ENCODE assay signal across 22 mouse cellular contexts in the genomic region with DNA sequence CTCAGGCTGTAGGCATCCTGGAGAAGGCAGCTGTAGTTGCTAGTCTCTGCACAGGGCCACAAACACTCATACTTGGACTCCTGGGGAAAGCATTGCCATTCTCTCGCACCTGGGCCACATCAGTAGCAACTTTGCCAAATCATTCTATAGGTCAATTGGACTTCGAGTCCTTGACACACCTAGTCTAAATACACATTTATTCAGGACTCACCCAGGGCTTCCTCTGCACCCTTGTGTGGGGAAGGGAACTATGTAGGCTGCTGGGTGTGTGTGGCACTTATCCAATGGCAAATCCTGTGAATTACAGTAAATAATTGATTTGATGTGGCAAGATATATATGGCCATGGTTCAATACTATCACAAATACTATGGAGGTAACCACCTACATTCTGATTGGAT. TPM values are rescaled to one million over a fixed set of nuclear protein-coding genes. Genes with fewer than 3 reads are reported as not detected.
A peak's percentile ranks its signal among the peaks of the same experiment; 100 is the strongest.
DNase-seq lines count a peak whose midpoint lies in the region; ATAC-seq and TF ChIP-seq lines count a peak whose summit lies in the region.
"Had no signal": no experiment of that assay in that cellular context is flagged by ENCODE, and none has a peak within 500 bp of the region (broad histone marks: within the 10 kb centered on the region; RNA-seq: fewer than 3 reads in every experiment).

No protein-coding gene starts in this region.

- no peaks in the 10 kb centered on the region for H3K9me3 ChIP-seq in intestine, postnatal 0 days (ENCODE audit: control insufficient read depth)
- H3K9me3 ChIP-seq in intestine, embryonic 16.5 days (ENCODE audit: control insufficient read depth, low read length), result no peaks in the 10 kb centered on the region
- H3K9me3 ChIP-seq in midbrain, embryonic 11.5 days (ENCODE audit: control insufficient read depth, low read length), result no peaks in the 10 kb centered on the region
- no peaks in the 10 kb centered on the region for H3K9me3 ChIP-seq in midbrain, embryonic 15.5 days
- H3K9me3 ChIP-seq in stomach, postnatal 0 days (ENCODE audit: control insufficient read depth, low read length), result no peaks in the 10 kb centered on the region
- H3K9me3 ChIP-seq: G1E had no signal

- no peaks in the 10 kb centered on the region for H3K4me1 ChIP-seq in intestine, postnatal 0 days (replicated peaks; ENCODE audit: control insufficient read depth, insufficient read depth, low read length)
- H3K4me1 ChIP-seq in intestine, embryonic 16.5 days (ENCODE audit: control insufficient read depth, insufficient read depth, low read length), result no peaks in the 10 kb centered on the region
- no peaks in the 10 kb centered on the region for H3K4me1 ChIP-seq in midbrain, embryonic 11.5 days (ENCODE audit: control insufficient read depth, insufficient read depth, low read length)
- H3K4me1 ChIP-seq in midbrain, embryonic 15.5 days, result no peaks in the 10 kb centered on the region
- no peaks in the 10 kb centered on the region for H3K4me1 ChIP-seq in stomach, postnatal 0 days (replicated peaks; ENCODE audit: control insufficient read depth, insufficient read depth)

- H3K4me2 ChIP-seq in intestine, postnatal 0 days (replicated peaks; ENCODE audit: low read depth), result no peak overlapping the region
- H3K4me2 ChIP-seq in intestine, embryonic 16.5 days (ENCODE audit: low read depth, low read length), result no peak overlapping the region
- no peak overlapping the region for H3K4me2 ChIP-seq in midbrain, embryonic 11.5 days
- no peak overlapping the region for H3K4me2 ChIP-seq in midbrain, embryonic 15.5 days
- H3K4me2 ChIP-seq in stomach, postnatal 0 days (replicated peaks; ENCODE audit: low read depth), result no peak overlapping the region

- no peak for TF ChIP-seq CTCF in intestine, postnatal 0 days (IDR thresholded peaks at IDR 0.05; ENCODE audit: low read depth)
- TF ChIP-seq CTCF in stomach, postnatal 0 days (IDR thresholded peaks at IDR 0.05; ENCODE audit: low read depth), result no peak

- 0 out of 2 replicates have a peak, but pooled peaks have one; percentile 22 for ATAC-seq in intestine, postnatal 0 days
- ATAC-seq in intestine, embryonic 16.5 days, result no peak
- ATAC-seq in midbrain, embryonic 11.5 days (ENCODE audit: low FRiP score), result no peak
- no peak for ATAC-seq in midbrain, embryonic 15.5 days (replicated peaks)
- peak; percentile 81 for ATAC-seq in stomach, postnatal 0 days (ENCODE audit: low FRiP score, low TSS enrichment)
- ATAC-seq: activated CD4-positive, CD25-positive, alpha-beta regulatory T cell, adult 4 months; CD4-positive, CD25-positive, alpha-beta regulatory T cell, adult 4 months; Patski had no signal

- H3K9ac ChIP-seq in intestine, postnatal 0 days (ENCODE audit: low read depth, low read length), result no peak overlapping the region
- no peak overlapping the region for H3K9ac ChIP-seq in intestine, embryonic 16.5 days (ENCODE audit: low read depth, low read length)
- H3K9ac ChIP-seq in midbrain, embryonic 11.5 days (ENCODE audit: low read length), result no peak overlapping the region
- H3K9ac ChIP-seq in midbrain, embryonic 15.5 days, result no peak overlapping the region
- no peak overlapping the region for H3K9ac ChIP-seq in stomach, postnatal 0 days (ENCODE audit: low read length)

- H3K27me3 ChIP-seq in intestine, postnatal 0 days (replicated peaks; ENCODE audit: control insufficient read depth, insufficient read depth, low read length), result no peaks in the 10 kb centered on the region
- H3K27me3 ChIP-seq in intestine, embryonic 16.5 days (replicated peaks; ENCODE audit: control insufficient read depth, insufficient read depth, low read length), result no peaks in the 10 kb centered on the region
- H3K27me3 ChIP-seq in midbrain, embryonic 11.5 days (ENCODE audit: control insufficient read depth, insufficient read depth, low read length), result no peaks in the 10 kb centered on the region
- H3K27me3 ChIP-seq in midbrain, embryonic 15.5 days (replicated peaks), result no peaks in the 10 kb centered on the region
- no peaks in the 10 kb centered on the region for H3K27me3 ChIP-seq in stomach, postnatal 0 days (ENCODE audit: control insufficient read depth, insufficient read depth, low read length)
- H3K27me3 ChIP-seq: CH12.LX, Patski had no signal

- intact Hi-C loops in left cerebral cortex, postnatal 4 days (cut with DNase I), result no loop called here
- intact Hi-C loops in left cerebral cortex, postnatal 25 days (cut with DNase I), result no loop called here

- no peaks in the 10 kb centered on the region for H3K36me3 ChIP-seq in intestine, postnatal 0 days (ENCODE audit: control insufficient read depth, insufficient read depth)
- no peaks in the 10 kb centered on the region for H3K36me3 ChIP-seq in intestine, embryonic 16.5 days (ENCODE audit: control insufficient read depth, insufficient read depth, low read length)
- no peaks in the 10 kb centered on the region for H3K36me3 ChIP-seq in midbrain, embryonic 11.5 days (ENCODE audit: control insufficient read depth, insufficient read depth, low read length)
- H3K36me3 ChIP-seq in midbrain, embryonic 15.5 days (replicated peaks), result no peaks in the 10 kb centered on the region
- no peaks in the 10 kb centered on the region for H3K36me3 ChIP-seq in stomach, postnatal 0 days (ENCODE audit: control insufficient read depth, insufficient read depth, low read length)
- H3K36me3 ChIP-seq: G1E had no signal

- 63% methylated on average over 2 of the region's 2 CpGs for WGBS in intestine, postnatal 0 days
- 81% methylated on average over 2 of the region's 2 CpGs for WGBS in intestine, embryonic 16.5 days
- whole genome bisulfite sequencing in midbrain, embryonic 11.5 days, result 91% methylated on average over 2 of the region's 2 CpGs
- 85% methylated on average over 2 of the region's 2 CpGs for WGBS in midbrain, embryonic 15.5 days
- WGBS in large intestine, adult 2 months, result 41% methylated on average over 2 of the region's 2 CpGs
- WGBS in stomach, postnatal 0 days, result 60% methylated on average over 2 of the region's 2 CpGs

- H3K4me3 ChIP-seq in intestine, postnatal 0 days (ENCODE audit: low read depth, low read length), result no peak overlapping the region
- H3K4me3 ChIP-seq in intestine, embryonic 16.5 days (ENCODE audit: low read length), result no peak overlapping the region
- H3K4me3 ChIP-seq in midbrain, embryonic 11.5 days (ENCODE audit: low read depth, low read length), result no peak overlapping the region
- H3K4me3 ChIP-seq in midbrain, embryonic 15.5 days, result no peak overlapping the region
- H3K4me3 ChIP-seq in stomach, postnatal 0 days (ENCODE audit: low read depth, low read length), result no peak overlapping the region

- TF ChIP-seq EP300 in stomach, postnatal 0 days (optimal IDR thresholded peaks at IDR 0.05), result no peak

- DNase-seq in midbrain, embryonic 11.5 days (ENCODE audit: low spot score, missing footprints), result peak; percentile 26
- DNase-seq in large intestine, adult 2 months (ENCODE audit: low read depth, low spot score), result peak; percentile 85
- peak; percentile 40 for DNase-seq in stomach, postnatal 0 days (ENCODE audit: low spot score)
- no peak for DNase-seq in left cerebral cortex, postnatal 4 days
- no peak for DNase-seq in left cerebral cortex, postnatal 25 days (ENCODE audit: low spot score in 2 of 2)
- DNase-seq: adrenal gland, adult 2 months; adrenal gland, adult 8-10 months; adrenal gland, postnatal 10 days; adrenal gland, postnatal 14 days; adrenal gland, postnatal 25 days; adrenal gland, postnatal 36 days; B cell, adult 2 months; cerebellum, adult 11 months; cerebellum, adult 11-12 months had no signal

- H3K27ac ChIP-seq in intestine, postnatal 0 days (ENCODE audit: low read depth, low read length), result no peak overlapping the region
- no peak overlapping the region for H3K27ac ChIP-seq in intestine, embryonic 16.5 days (ENCODE audit: low read length)
- no peak overlapping the region for H3K27ac ChIP-seq in midbrain, embryonic 11.5 days (ENCODE audit: low read depth, low read length)
- no peak overlapping the region for H3K27ac ChIP-seq in midbrain, embryonic 15.5 days
- H3K27ac ChIP-seq in stomach, postnatal 0 days (replicated peaks), result no peak overlapping the region

RNA-seq across cellular contexts. Expression of gene Stc2, which starts 14.1 kb away (rescaled TPM):
- polyA plus RNA-seq in intestine, postnatal 0 days (2015; fragmentation: Nextera tagmentation; extraction: Ambion mirVana), result 8.8 and 9.4 TPM in 2 replicates
- polyA plus RNA-seq in intestine, embryonic 16.5 days (2015; fragmentation: Nextera tagmentation; extraction: Ambion mirVana), result 9.4 and 9.7 TPM in 2 replicates
- polyA plus RNA-seq in midbrain, embryonic 11.5 days (2014; fragmentation: Nextera tagmentation; extraction: Ambion mirVana), result 0.46 and 0.52 TPM in 2 replicates
- polyA plus RNA-seq in midbrain, embryonic 15.5 days (2015; fragmentation: Nextera tagmentation; extraction: Ambion mirVana), result 0.92 and 1.1 TPM in 2 replicates
- 2.1 and 3.4 TPM in 2 replicates for polyA plus RNA-seq in large intestine, adult 2 months (2012; rRNA removed)
- polyA plus RNA-seq in stomach, postnatal 0 days (2015; fragmentation: Nextera tagmentation; extraction: Ambion mirVana), result 4.3 and 4.5 TPM in 2 replicates
- total RNA-seq in left cerebral cortex, postnatal 4 days (2021), result 1 to 10 TPM; 2.7 to 2.8 TPM
- total RNA-seq in left cerebral cortex, postnatal 25 days (2021), result 1 to 10 TPM; 1.2 to 1.6 TPM
- total RNA-seq: CH12.LX had no signal
- polyA plus RNA-seq: G1E had no signal

Comparison
In these comparisons a context has a peak if more than half of its experiments do, and no peak if none do; other contexts are left out.
1. ATAC-seq: peak in intestine, postnatal 0 days (single experiment) and stomach, postnatal 0 days (single experiment); none in intestine, embryonic 16.5 days (single experiment), midbrain, embryonic 11.5 days (single experiment) and midbrain, embryonic 15.5 days (single experiment).
2. DNase-seq: peak in midbrain, embryonic 11.5 days (single experiment), large intestine, adult 2 months (single experiment) and stomach, postnatal 0 days (single experiment); none in left cerebral cortex, postnatal 4 days (single experiment) and left cerebral cortex, postnatal 25 days (0 of 2).